ENCODE assay signal across 26 mouse cellular contexts in genomic region chr16:11305531-11305930, GRCm38 (mm10). TPM values are rescaled to one million over a fixed set of nuclear protein-coding genes. Genes with fewer than 3 reads are reported as not detected.
DNase-seq lines count a peak whose midpoint lies in the region; TF ChIP-seq lines count a peak whose summit lies in the region.
"Had no signal": no experiment of that assay in that cellular context is flagged by ENCODE, and none has a peak within 500 bp of the region (broad histone marks: within the 10 kb centered on the region; RNA-seq: fewer than 3 reads in every experiment).

No protein-coding gene starts in this region.

- H3K9ac ChIP-seq in CH12.LX (ENCODE audit: insufficient read depth, low read depth) (no peak overlapping the region), ES-E14 (ENCODE audit: insufficient read depth, low read depth, low read length, poor library complexity, severe bottlenecking) (no peak overlapping the region)

- no peak for TF ChIP-seq RAD21 in CH12.LX (IDR thresholded peaks at IDR 0.05; ENCODE audit: low read depth, low read length)

- no peaks in the 10 kb centered on the region for H3K9me3 ChIP-seq in CH12.LX (replicated peaks; ENCODE audit: low read length)
- no peaks in the 10 kb centered on the region for H3K9me3 ChIP-seq in ES-E14 (ENCODE audit: control insufficient read depth, insufficient read depth, low read depth, low read length)
- H3K9me3 ChIP-seq: G1E had no signal

- no peaks in the 10 kb centered on the region for H3K79me2 ChIP-seq in CH12.LX (replicated peaks; ENCODE audit: control insufficient read depth, extremely low read depth, insufficient read depth, poor library complexity, severe bottlenecking)

- no peaks in the 10 kb centered on the region for H3K27me3 ChIP-seq in kidney, adult 2 months (replicated peaks; ENCODE audit: control insufficient read depth, insufficient read depth, low read length)
- no peaks in the 10 kb centered on the region for H3K27me3 ChIP-seq in CH12.LX (replicated peaks)
- H3K27me3 ChIP-seq: Patski had no signal

- in situ Hi-C loops in CH12.LX (cut with MboI; ENCODE audit: low pct_ligation_motif_present, low pct_unique_long_range_greater_than_20kb, low sequenced_read_pairs) = no loop called here
- in situ Hi-C loops in ES-E14 (cut with MboI; ENCODE audit: low sequenced_read_pairs in 2 of 2, unreplicated experiment in 2 of 2) = no loop called here

- H3K27ac ChIP-seq in kidney, adult 2 months (ENCODE audit: insufficient read depth, low read depth, low read length) = no peak overlapping the region
- H3K27ac ChIP-seq in CH12.LX (ENCODE audit: insufficient read depth, low read depth) (no peak overlapping the region), ES-E14 (ENCODE audit: insufficient read depth, low read depth, low read length, poor library complexity, severe bottlenecking) (no peak overlapping the region)

- no peak for TF ChIP-seq POLR2A in kidney, adult 2 months (IDR thresholded peaks at IDR 0.05; ENCODE audit: low read depth, low read length)
- no peak for TF ChIP-seq POLR2A in CH12.LX (IDR thresholded peaks at IDR 0.05; ENCODE audit: low read depth, low read length)

- H3K4me3 ChIP-seq in kidney, adult 2 months (ENCODE audit: insufficient read depth, low read depth, low read length) = no peak overlapping the region
- H3K4me3 ChIP-seq in CH12.LX (replicated peaks in 1 of 3; ENCODE audit: low read depth in 2 of 3, low read length in 2 of 3, poor library complexity in 1 of 3) (no peak overlapping the region), ES-E14 (ENCODE audit: insufficient read depth in 1 of 2, low read depth in 1 of 2, low read length in 2 of 2, poor library complexity in 1 of 2, severe bottlenecking in 1 of 2) (no peak overlapping the region)

- H3K36me3 ChIP-seq in kidney, adult 2 months (ENCODE audit: control insufficient read depth, insufficient read depth, low read length) = no peaks in the 10 kb centered on the region
- no peaks in the 10 kb centered on the region for H3K36me3 ChIP-seq in CH12.LX (replicated peaks in 1 of 2; ENCODE audit: control insufficient read depth in 1 of 2, insufficient read depth in 1 of 2, low read length in 1 of 2)
- no peaks in the 10 kb centered on the region for H3K36me3 ChIP-seq in ES-E14 (ENCODE audit: control insufficient read depth, insufficient read depth, low read length, poor library complexity, severe bottlenecking)
- H3K36me3 ChIP-seq: G1E had no signal

- peak; percentile 22 for DNase-seq in kidney, adult 9 months
- no peak for DNase-seq in kidney, adult 2 months
- DNase-seq in CH12.LX (ENCODE audit: extremely low read depth) (no peak), ES-E14 (ENCODE audit: low read depth, low spot score) (no peak)
- DNase-seq in lung, postnatal 14 days = no peak
- no peak for DNase-seq in lung, adult 18-20 months
- DNase-seq: adrenal gland, adult 2 months; adrenal gland, adult 8-10 months; adrenal gland, postnatal 10 days; adrenal gland, postnatal 14 days; adrenal gland, postnatal 25 days; adrenal gland, postnatal 36 days; B cell, adult 2 months; cerebellum, adult 11 months; cerebellum, adult 11-12 months; cerebellum, adult 18-20 months; cerebellum, adult 2 months; cerebellum, adult 8-10 months had no signal

- TF ChIP-seq EP300 in CH12.LX (IDR thresholded peaks at IDR 0.05; ENCODE audit: low read length) = no peak

- TF ChIP-seq CTCF in kidney, adult 2 months (conservative IDR thresholded peaks at IDR 0.05; ENCODE audit: insufficient read depth, insufficient read length, low read depth, low read length) = no peak
- TF ChIP-seq CTCF in CH12.LX (conservative IDR thresholded peaks at IDR 0.05 in 1 of 2, IDR thresholded peaks at IDR 0.05 in 1 of 2; ENCODE audit: low read depth in 2 of 2, low read length in 2 of 2) = no peak

- 82% methylated on average over 2 of the region's 2 CpGs for WGBS in kidney, adult 2 months

- dilution Hi-C loops in CH12.LX (cut with MboI; ENCODE audit: extremely low pct_ligation_motif_present, extremely low pct_unique_long_range_greater_than_20kb, low sequenced_read_pairs) = no loop called here

- no peak overlapping the region for H3K4me2 ChIP-seq in CH12.LX (ENCODE audit: insufficient read depth, low read depth, poor library complexity, severe bottlenecking)

- H3K4me1 ChIP-seq in kidney, adult 2 months (ENCODE audit: control insufficient read depth, insufficient read depth, low read length) = no peaks in the 10 kb centered on the region
- peaks cover 0 to 13% of the 10 kb centered on the region in 2 experiments; a peak in 2 of 4 replicates for H3K4me1 ChIP-seq in CH12.LX (ENCODE audit: control insufficient read depth in 1 of 2, insufficient read depth in 2 of 2)
- peaks cover 3 to 10% of the 10 kb centered on the region in 2 experiments; a peak in 2 of 4 replicates for H3K4me1 ChIP-seq in ES-E14 (ENCODE audit: control insufficient read depth in 2 of 2, insufficient read depth in 2 of 2, low read length in 2 of 2, poor library complexity in 1 of 2)

TF ChIP-seq in CH12.LX, 34 proteins besides CTCF, POLR2A, EP300 and RAD21:
- no peak for TF ChIP-seq TCF12 (IDR thresholded peaks at IDR 0.05; ENCODE audit: low read depth, low read length)
- peak; percentile 72 for TF ChIP-seq HCFC1 (IDR thresholded peaks at IDR 0.05; ENCODE audit: low read depth, low read length)
- no peak for TF ChIP-seq MYC (IDR thresholded peaks at IDR 0.05; ENCODE audit: low read depth, low read length)

TF ChIP-seq in ES-E14, 5 proteins besides CTCF, POLR2A, EP300 and RAD21:
- TF ChIP-seq ZNF384 (IDR thresholded peaks at IDR 0.05; ENCODE audit: low read depth, low read length) (no peak), HCFC1 (IDR thresholded peaks at IDR 0.05; ENCODE audit: borderline replicate concordance, insufficient read depth, low read length) (peak; percentile 80), MAFK (IDR thresholded peaks at IDR 0.05; ENCODE audit: insufficient read depth, low read depth, low read length) (no peak)

RNA-seq across cellular contexts. Expression of gene Tnfrsf17, which starts 8.1 kb away (rescaled TPM):
- 0.16 and 0.27 TPM in 2 replicates for polyA plus RNA-seq in kidney, adult 2 months (2012; rRNA removed)
- total RNA-seq in CH12.LX (2012; rRNA removed) = 0.17 and 0.29 TPM in 2 replicates
- 0.32 and 0.42 TPM in 2 replicates for total RNA-seq in CH12.LX (2014; rRNA removed)
- not detected in 2 replicates for polyA plus RNA-seq in CH12.LX (2012; ENCODE audit: insufficient read length, low read depth)
- total RNA-seq in ES-E14 (2012; rRNA removed) = 0.32 and 0.45 TPM in 2 replicates
- total RNA-seq: adrenal gland, adult 18-20 months; adrenal gland, adult 2 months; adrenal gland, postnatal 10 days; adrenal gland, postnatal 14 days; adrenal gland, postnatal 25 days; adrenal gland, postnatal 36 days; adrenal gland, postnatal 4 days; G1E; MEL had no signal
- polyA plus RNA-seq: activated CD4-positive, CD25-positive, alpha-beta regulatory T cell, adult 4 months; adrenal gland, adult 2 months; C2C12; CD4-positive, CD25-positive, alpha-beta regulatory T cell, adult 4 months; G1E; Patski had no signal

RNA-seq across cellular contexts. Expression of gene Snx29, which starts 17.2 kb away (rescaled TPM):
- polyA plus RNA-seq in kidney, adult 2 months (2012; rRNA removed) = 64.8 and 75.4 TPM in 2 replicates
- total RNA-seq in CH12.LX (2012; rRNA removed) = 1.3 and 3.1 TPM in 2 replicates
- total RNA-seq in CH12.LX (2014; rRNA removed) = 0.84 and 1.2 TPM in 2 replicates
- 3.2 TPM in 2 replicates for polyA plus RNA-seq in CH12.LX (2012; ENCODE audit: insufficient read length, low read depth)
- total RNA-seq in ES-E14 (2012; rRNA removed) = 9.6 and 13.4 TPM in 2 replicates

RNA-seq across cellular contexts. Expression of gene Gspt1, which starts 51.4 kb away (rescaled TPM):
- polyA plus RNA-seq in kidney, adult 2 months (2012; rRNA removed) = 17.4 and 19.1 TPM in 2 replicates
- total RNA-seq in CH12.LX (2012; rRNA removed) (111 and 132 TPM in 2 replicates), CH12.LX (2014; rRNA removed) (147 and 151 TPM in 2 replicates), ES-E14 (2012; rRNA removed) (76.1 and 89.8 TPM in 2 replicates)
- 502 and 886 TPM in 2 replicates for polyA plus RNA-seq in CH12.LX (2012; ENCODE audit: insufficient read length, low read depth)
